Mouse (Mus musculus) neural tube, embryonic 15.5 days (tissue): ENCODE data around the gene Slc25a40. TPM values are rescaled to one million over a fixed set of nuclear protein-coding genes. Genes with fewer than 3 reads are reported as not detected.
A peak's percentile ranks its signal among the peaks of the same experiment; 100 is the strongest.

Experiments
- ATAC-seq: fragments of 200-750 bp; cut with Nextera tagmentation; 2 replicates; pipeline ENCODE4 v1.8.0; 2017; ENCODE audit warnings: mild to moderate bottlenecking, moderate TSS enrichment, moderate library complexity; ENCODE audit not compliant: low FRiP score
- H3K27ac ChIP-seq: fragments of 300-500 bp; sonication (generic); replicated peaks from 2 replicates; pipeline ENCODE4 v1.5.1; 2015; ENCODE audit warnings: mild to moderate bottlenecking, inconsistent platforms
- H3K27me3 ChIP-seq: fragments of 300-500 bp; sonication (generic); replicated peaks from 2 replicates; pipeline ENCODE4 v1.6.1; 2015; ENCODE audit warnings: inconsistent platforms
- H3K36me3 ChIP-seq: fragments of 300-500 bp; sonication (generic); 2 replicates; pipeline ENCODE4 v1.6.1; 2015; ENCODE audit warnings: inconsistent platforms
- H3K4me1 ChIP-seq: fragments of 300-500 bp; sonication (generic); 2 replicates; pipeline ENCODE4 v1.6.1; 2015; ENCODE audit warnings: inconsistent platforms
- H3K4me2 ChIP-seq: fragments of 300-500 bp; sonication (generic); 2 replicates; pipeline ENCODE4 v1.6.1; 2015; ENCODE audit warnings: inconsistent platforms, mild to moderate bottlenecking, moderate library complexity
- H3K4me3 ChIP-seq: fragments of 300-500 bp; sonication (generic); replicated peaks from 2 replicates; pipeline ENCODE4 v1.5.1; 2015; ENCODE audit warnings: mild to moderate bottlenecking, inconsistent platforms
- H3K9ac ChIP-seq: fragments of 300-500 bp; sonication (generic); replicated peaks from 2 replicates; pipeline ENCODE4 v1.6.1; 2015; ENCODE audit warnings: mild to moderate bottlenecking, inconsistent platforms
- H3K9me3 ChIP-seq: fragments of 300-500 bp; sonication (generic); replicated peaks from 2 replicates; pipeline ENCODE4 v1.6.1; 2016; ENCODE audit warnings: inconsistent platforms
- WGBS: fragments of 180-500 bp; shearing (Covaris S2); methylation state at CpG from one replicate; pipeline ENCODE4 v1.1.7; 2015; ENCODE audit warnings: mixed read lengths; 5-methylcytosine and 5-hydroxymethylcytosine counted together
- polyA plus RNA-seq: library from polyadenylated mRNA; unstranded; fragments of >200 nt; fragmentation: Nextera tagmentation; extraction: Ambion mirVana; gene quantifications from 2 replicates; pipeline ENCODE4 v1.2.1, GENCODE M21; 2015

The Slc25a40 gene
- polyA plus RNA-seq, 1 experiment from 2014 or later: 7.7 TPM

DNA sequence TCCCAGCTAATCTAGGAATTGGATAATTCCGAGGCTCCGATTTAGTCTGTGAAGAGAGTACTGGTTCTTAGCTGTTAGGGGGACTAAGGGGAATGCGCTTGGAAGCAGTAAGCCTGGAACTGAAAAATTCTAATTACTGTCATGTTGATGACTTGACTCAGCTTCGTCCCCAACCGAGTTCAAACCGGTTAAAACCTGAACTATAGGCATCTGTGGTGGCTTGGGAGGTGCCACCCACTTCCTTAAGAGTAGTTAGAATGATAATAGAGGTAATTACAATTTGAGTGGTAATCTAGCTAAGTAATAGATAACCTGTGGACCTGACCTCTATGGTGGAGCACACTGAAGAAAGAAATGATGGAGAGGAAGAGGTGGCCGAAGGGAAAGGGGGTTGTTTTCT lies 1.5 kb downstream of the Slc25a40 start:
- H3K27me3 ChIP-seq: no peaks in the 10 kb centered on the region
- peaks cover 10% of the 10 kb centered on the region for H3K4me1 ChIP-seq
- H3K27ac ChIP-seq: no peak overlapping the region
- no peak for ATAC-seq
- 13% methylated on average over 7 of the region's 7 CpGs for WGBS
- peak overlapping the region; percentile 86 for H3K4me2 ChIP-seq
- H3K9me3 ChIP-seq: no peaks in the 10 kb centered on the region
- H3K36me3 ChIP-seq: no peaks in the 10 kb centered on the region
- H3K4me3 ChIP-seq: peak overlapping the region; percentile 94
- H3K9ac ChIP-seq: no peak overlapping the region

DNA sequence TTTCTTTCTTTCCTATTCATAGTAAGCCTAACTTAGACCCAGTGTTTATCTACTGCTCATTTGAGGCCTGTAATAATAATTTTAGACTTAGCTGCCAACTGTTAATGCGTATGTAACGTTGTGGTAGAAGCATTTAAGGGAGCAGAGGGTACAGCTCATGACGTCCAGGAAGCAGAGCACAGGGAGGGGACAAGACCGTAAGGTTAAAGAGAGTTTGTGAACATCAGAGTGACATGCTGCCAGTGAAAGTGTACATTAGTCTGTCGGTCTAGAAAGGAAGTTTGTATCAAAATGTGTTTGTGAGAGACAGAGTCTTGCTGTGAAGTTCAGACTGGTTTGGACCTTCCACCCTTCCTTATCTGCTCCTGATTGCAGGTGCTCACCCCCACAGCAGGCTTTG lies 3.2 kb downstream of the Slc25a40 start:
- no peak for ATAC-seq
- H3K4me2 ChIP-seq: no peak overlapping the region
- no peak overlapping the region for H3K27ac ChIP-seq
- no peak overlapping the region for H3K9ac ChIP-seq
- H3K4me1 ChIP-seq: peaks cover 10% of the 10 kb centered on the region
- WGBS: 83% methylated on average over 5 of the region's 5 CpGs
- H3K4me3 ChIP-seq: no peak overlapping the region
- peaks cover 4% of the 10 kb centered on the region; the same call in 1 of the 2 replicates for H3K36me3 ChIP-seq
- no peaks in the 10 kb centered on the region for H3K9me3 ChIP-seq
- no peaks in the 10 kb centered on the region for H3K27me3 ChIP-seq

DNA sequence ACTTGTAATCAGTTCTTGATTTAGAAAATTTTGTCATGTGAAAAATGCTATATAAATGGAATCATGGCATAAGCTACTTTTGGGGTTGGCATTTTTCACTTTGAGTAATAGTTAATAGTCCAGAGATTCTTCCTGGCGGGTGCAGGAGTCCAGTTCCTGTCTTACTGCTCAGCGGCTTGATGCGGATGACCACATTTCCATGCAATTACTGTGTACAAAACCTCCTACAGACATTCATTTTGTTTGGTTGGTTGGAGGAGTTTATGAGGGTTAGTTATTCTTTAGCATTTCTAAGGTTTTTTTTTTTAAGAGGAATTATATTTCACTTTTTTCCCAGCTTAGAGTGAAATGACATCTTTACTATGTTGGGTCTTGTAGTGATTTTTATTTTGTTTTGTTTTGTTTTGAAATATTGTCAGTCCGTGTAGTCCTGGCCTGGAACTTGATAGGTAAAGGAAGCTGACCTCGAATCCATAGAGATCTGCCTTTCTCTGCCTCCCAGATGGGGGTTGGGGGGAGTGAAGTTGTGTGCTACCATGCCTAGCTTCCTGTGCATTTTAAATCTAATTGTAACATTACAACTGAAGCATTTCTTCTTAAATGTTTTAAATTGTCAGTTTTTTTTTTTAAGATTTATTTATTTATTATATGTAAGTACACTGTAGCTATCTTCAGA lies 15.0 kb downstream of the Slc25a40 start:
- H3K9ac ChIP-seq: no peak overlapping the region
- no peak for ATAC-seq
- no peak overlapping the region for H3K4me2 ChIP-seq
- no peak overlapping the region for H3K4me3 ChIP-seq
- H3K4me1 ChIP-seq: no peaks in the 10 kb centered on the region
- H3K36me3 ChIP-seq: peaks cover 4% of the 10 kb centered on the region
- WGBS: 91% methylated on average over 5 of the region's 5 CpGs
- H3K27me3 ChIP-seq: no peaks in the 10 kb centered on the region
- H3K9me3 ChIP-seq: no peaks in the 10 kb centered on the region
- H3K27ac ChIP-seq: no peak overlapping the region

DNA sequence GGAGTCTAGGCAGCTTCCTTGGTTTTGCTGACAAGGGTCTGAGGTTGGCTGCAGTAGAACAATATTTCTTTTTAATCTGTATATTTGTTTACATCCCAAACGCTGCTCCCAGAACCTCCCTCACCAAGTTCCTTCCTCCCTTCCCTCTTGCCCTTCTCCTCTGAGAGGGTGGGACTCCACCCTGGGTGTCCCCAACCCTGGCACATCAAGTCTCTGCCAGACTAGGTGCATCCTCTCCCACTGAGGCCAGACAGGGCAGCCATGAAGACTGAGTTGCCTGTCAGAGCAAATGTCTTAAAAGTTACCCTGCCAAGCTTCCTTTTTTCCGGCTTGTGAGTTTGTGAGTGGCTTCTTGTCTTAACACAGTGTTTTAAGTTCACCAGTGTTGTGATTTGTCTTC lies 16.4 kb downstream of the Slc25a40 start:
- no peak overlapping the region for H3K9ac ChIP-seq
- peaks cover 4% of the 10 kb centered on the region for H3K36me3 ChIP-seq
- H3K4me1 ChIP-seq: no peaks in the 10 kb centered on the region
- no peaks in the 10 kb centered on the region for H3K9me3 ChIP-seq
- H3K4me2 ChIP-seq: no peak overlapping the region
- 83% methylated on average over 2 of the region's 2 CpGs for WGBS
- no peaks in the 10 kb centered on the region for H3K27me3 ChIP-seq
- no peak for ATAC-seq
- H3K27ac ChIP-seq: no peak overlapping the region
- H3K4me3 ChIP-seq: no peak overlapping the region

- no peaks in the 10 kb centered on the region for H3K4me1 ChIP-seq
- ATAC-seq: no peak
- H3K9ac ChIP-seq: no peak overlapping the region
- H3K27me3 ChIP-seq: no peaks in the 10 kb centered on the region
- H3K9me3 ChIP-seq: no peaks in the 10 kb centered on the region
- H3K27ac ChIP-seq: no peak overlapping the region
- no peak overlapping the region for H3K4me3 ChIP-seq
- H3K36me3 ChIP-seq: peaks cover 8% of the 10 kb centered on the region
- no peak overlapping the region for H3K4me2 ChIP-seq
Observed at GRCm38 (mm10) chr5:8455565-8455964, 32.9 kb downstream of the Slc25a40 start.

- Histone ChIP-seq H3K4me3 (no peak overlapping the region), H3K27me3 (no peaks in the 10 kb centered on the region), H3K4me2 (no peak overlapping the region), H3K27ac (no peak overlapping the region), H3K4me1 (no peaks in the 10 kb centered on the region), H3K9ac (no peak overlapping the region), H3K9me3 (no peaks in the 10 kb centered on the region), H3K36me3 (peaks cover 8% of the 10 kb centered on the region)
- 91% methylated on average over 5 of the region's 5 CpGs for WGBS
- no peak for ATAC-seq
Observed at GRCm38 (mm10) chr5:8456561-8456960, 33.9 kb downstream of the Slc25a40 start.

DNA sequence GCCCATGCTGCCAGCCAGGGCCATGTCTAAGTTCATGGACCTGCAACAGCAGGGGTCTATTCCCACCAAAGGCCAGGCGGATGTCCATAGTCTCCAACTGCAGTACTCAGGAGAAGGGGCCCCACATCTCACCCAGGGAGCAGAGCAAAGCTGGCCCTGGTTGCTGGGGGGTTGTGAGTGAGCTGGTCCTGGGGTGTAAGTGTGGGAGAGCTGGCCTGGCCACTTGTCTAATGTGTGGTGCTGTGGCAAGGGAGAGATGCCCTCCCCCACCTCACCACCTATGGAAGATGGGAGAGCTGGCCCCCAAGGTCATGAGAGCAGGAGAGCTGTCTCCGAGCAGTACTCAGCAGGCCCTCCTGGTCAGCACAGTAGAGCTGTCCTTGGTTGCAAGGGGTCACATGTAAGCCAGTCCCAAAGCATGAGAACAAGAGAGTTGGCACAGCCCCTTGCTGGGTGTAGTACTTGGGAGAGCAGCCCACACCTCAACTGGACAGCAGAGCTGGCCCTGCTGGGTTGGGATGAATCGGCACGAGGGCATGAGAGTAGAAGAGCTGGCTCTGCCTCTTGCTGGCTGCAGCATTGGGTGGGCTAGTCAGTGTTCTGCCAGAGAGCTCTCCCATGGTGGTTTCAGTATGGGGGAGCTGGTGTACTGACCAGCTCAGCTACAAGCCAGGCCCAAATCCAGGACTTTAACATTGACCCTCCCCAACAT lies 65.5 kb downstream of the Slc25a40 start:
- ATAC-seq: 0 out of 2 replicates have a peak, but pooled peaks have one; percentile 19
- no peaks in the 10 kb centered on the region for H3K27me3 ChIP-seq
- H3K4me1 ChIP-seq: no peaks in the 10 kb centered on the region
- no peaks in the 10 kb centered on the region for H3K36me3 ChIP-seq
- no peaks in the 10 kb centered on the region for H3K9me3 ChIP-seq
- WGBS: 36% methylated on average over 4 of the region's 4 CpGs
- no peak overlapping the region for H3K4me3 ChIP-seq
- H3K4me2 ChIP-seq: no peak overlapping the region
- H3K27ac ChIP-seq: no peak overlapping the region
- H3K9ac ChIP-seq: no peak overlapping the region

GRCm38 (mm10) chr5:8488701-8489297 lies 66.1 kb downstream of the Slc25a40 start:
- H3K9ac ChIP-seq: no peak overlapping the region
- no peaks in the 10 kb centered on the region for H3K9me3 ChIP-seq
- WGBS: 36% methylated on average over 2 of the region's 2 CpGs
- H3K27ac ChIP-seq: no peak overlapping the region
- no peak overlapping the region for H3K4me2 ChIP-seq
- H3K27me3 ChIP-seq: no peaks in the 10 kb centered on the region
- H3K4me1 ChIP-seq: no peaks in the 10 kb centered on the region
- ATAC-seq: no peak
- no peak overlapping the region for H3K4me3 ChIP-seq
- H3K36me3 ChIP-seq: peaks cover 2% of the 10 kb centered on the region; the same call in 1 of the 2 replicates

GRCm38 (mm10) chr5:8489471-8490110 lies 66.9 kb downstream of the Slc25a40 start:
- Histone ChIP-seq H3K27me3 (no peaks in the 10 kb centered on the region), H3K4me3 (no peak overlapping the region), H3K4me2 (no peak overlapping the region), H3K9me3 (no peaks in the 10 kb centered on the region), H3K36me3 (peaks cover 9% of the 10 kb centered on the region; the same call in 1 of the 2 replicates), H3K27ac (no peak overlapping the region), H3K9ac (no peak overlapping the region), H3K4me1 (no peaks in the 10 kb centered on the region)
- WGBS: 37% methylated on average over 6 of the region's 6 CpGs
- peak; percentile 79; the same call in 1 of the 2 replicates for ATAC-seq

DNA sequence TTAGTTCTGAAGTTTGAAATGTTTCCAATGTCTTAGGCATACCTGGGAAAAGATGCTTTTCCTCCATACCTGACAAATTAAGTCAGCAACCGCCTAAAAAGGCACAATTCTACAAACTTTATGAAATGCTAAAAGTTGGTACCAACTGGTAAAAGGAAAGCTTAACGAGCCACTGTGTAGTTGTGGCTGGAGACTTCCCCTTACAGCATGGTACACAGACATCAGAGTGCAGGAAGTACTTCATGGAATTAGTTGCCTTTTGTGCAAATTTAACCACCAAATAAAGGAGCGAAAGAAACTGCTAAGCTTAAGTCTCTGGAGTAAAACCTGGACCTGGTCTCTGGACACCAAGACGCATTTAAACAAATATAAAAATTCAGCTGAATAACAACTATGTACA lies 69.1 kb downstream of the Slc25a40 start:
- no peaks in the 10 kb centered on the region for H3K27me3 ChIP-seq
- peaks cover 10% of the 10 kb centered on the region; the same call in 1 of the 2 replicates for H3K36me3 ChIP-seq
- WGBS: 77% methylated on average over 4 of the region's 4 CpGs
- H3K4me2 ChIP-seq: no peak overlapping the region
- no peaks in the 10 kb centered on the region for H3K9me3 ChIP-seq
- ATAC-seq: no peak
- no peak overlapping the region for H3K27ac ChIP-seq
- no peaks in the 10 kb centered on the region for H3K4me1 ChIP-seq
- H3K9ac ChIP-seq: no peak overlapping the region
- H3K4me3 ChIP-seq: no peak overlapping the region
